Comparison of ENCODE assay signal across 8 mouse cellular contexts in the genomic region with DNA sequence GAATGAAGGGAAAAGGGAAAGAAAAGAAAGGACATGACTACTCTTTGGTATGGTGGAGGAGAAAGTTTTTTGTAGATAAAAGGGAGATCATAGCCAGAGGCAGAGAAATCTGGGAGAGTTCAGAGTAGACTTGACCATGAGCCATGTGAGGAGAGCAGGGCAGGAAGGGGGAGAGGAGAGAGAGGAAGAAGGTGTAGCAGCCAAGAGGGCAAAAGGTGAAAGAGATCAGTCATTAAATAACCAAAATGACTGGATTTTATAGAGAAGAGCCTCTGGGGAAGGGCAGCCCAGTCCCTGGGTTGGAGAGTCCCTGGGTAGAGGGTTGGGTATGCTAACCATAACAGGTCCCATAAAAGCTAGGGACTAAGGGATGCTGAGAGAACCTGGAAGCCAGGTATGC. TPM values are rescaled to one million over a fixed set of nuclear protein-coding genes. Genes with fewer than 3 reads are reported as not detected.
DNase-seq lines count a peak whose midpoint lies in the region; ATAC-seq and TF ChIP-seq lines count a peak whose summit lies in the region.

No protein-coding gene starts in this region.

- peak overlapping the region; percentile 47 for H3K9ac ChIP-seq in CH12.LX (ENCODE audit: insufficient read depth, low read depth)
- peak overlapping the region; percentile 71; the same call in 1 of the 2 replicates for H3K9ac ChIP-seq in hindbrain, embryonic 16.5 days (ENCODE audit: low read depth, low read length)
- H3K9ac ChIP-seq in liver, embryonic 16.5 days (ENCODE audit: low read depth, low read length) = no peak overlapping the region

- ATAC-seq in erythroblast, adult 5-6 weeks (replicated peaks; ENCODE audit: low FRiP score, poor library complexity, severe bottlenecking) = no peak
- no peak for ATAC-seq in hindbrain, embryonic 16.5 days
- no peak for ATAC-seq in liver, embryonic 16.5 days (ENCODE audit: low read depth)

- no peak for TF ChIP-seq CTCF in CH12.LX (conservative IDR thresholded peaks at IDR 0.05 in 1 of 2, IDR thresholded peaks at IDR 0.05 in 1 of 2; ENCODE audit: low read depth in 2 of 2, low read length in 2 of 2)

- H3K4me1 ChIP-seq in erythroblast, embryonic 14.5 days (ENCODE audit: control insufficient read depth) = peaks cover 22% of the 10 kb centered on the region
- H3K4me1 ChIP-seq in CH12.LX (ENCODE audit: control insufficient read depth in 1 of 2, insufficient read depth in 2 of 2) = peaks cover 5 to 22% of the 10 kb centered on the region in 2 experiments; a peak in 3 of 4 replicates
- peaks cover 8% of the 10 kb centered on the region for H3K4me1 ChIP-seq in hindbrain, embryonic 16.5 days (ENCODE audit: control insufficient read depth, insufficient read depth, low read depth, low read length)
- peaks cover 11% of the 10 kb centered on the region for H3K4me1 ChIP-seq in liver, embryonic 16.5 days (ENCODE audit: control insufficient read depth, low read depth, low read length)

- peak overlapping the region; percentile 66 for H3K4me2 ChIP-seq in CH12.LX (ENCODE audit: insufficient read depth, low read depth, poor library complexity, severe bottlenecking)
- peak overlapping the region; percentile 76 for H3K4me2 ChIP-seq in hindbrain, embryonic 16.5 days (ENCODE audit: low read length)
- peak overlapping the region; percentile 88 for H3K4me2 ChIP-seq in liver, embryonic 16.5 days (ENCODE audit: low read depth, low read length)

- TF ChIP-seq EP300 in CH12.LX (IDR thresholded peaks at IDR 0.05; ENCODE audit: low read length) = no peak

- no peak for TF ChIP-seq RAD21 in CH12.LX (IDR thresholded peaks at IDR 0.05; ENCODE audit: low read depth, low read length)

- no peaks in the 10 kb centered on the region for H3K36me3 ChIP-seq in erythroblast, embryonic 14.5 days (ENCODE audit: control insufficient read depth)
- H3K36me3 ChIP-seq in CH12.LX (replicated peaks in 1 of 2; ENCODE audit: control insufficient read depth in 1 of 2, insufficient read depth in 1 of 2, low read length in 1 of 2) = peaks cover 0 to 7% of the 10 kb centered on the region in 2 experiments
- no peaks in the 10 kb centered on the region for H3K36me3 ChIP-seq in hindbrain, embryonic 16.5 days (ENCODE audit: control insufficient read depth, insufficient read depth, low read length)
- H3K36me3 ChIP-seq in liver, embryonic 16.5 days (ENCODE audit: control insufficient read depth, insufficient read depth) = no peaks in the 10 kb centered on the region

- H3K27ac ChIP-seq in CH12.LX (ENCODE audit: insufficient read depth, low read depth) = no peak overlapping the region
- no peak overlapping the region for H3K27ac ChIP-seq in hindbrain, embryonic 16.5 days (ENCODE audit: low read depth, low read length)
- H3K27ac ChIP-seq in liver, embryonic 16.5 days (ENCODE audit: low read length) = no peak overlapping the region

- in situ Hi-C loops in CH12.LX (cut with MboI; ENCODE audit: low pct_ligation_motif_present, low pct_unique_long_range_greater_than_20kb, low sequenced_read_pairs) = no loop called here

- DNase-seq in CH12.LX (ENCODE audit: extremely low read depth) = no peak
- DNase-seq in left cerebral cortex, postnatal 10 days (ENCODE audit: extremely low spot score in 1 of 2, low spot score in 2 of 2) = no peak
- DNase-seq in left cerebral cortex, postnatal 25 days (ENCODE audit: low spot score in 2 of 2) = no peak
- DNase-seq in layer of hippocampus, adult 8-10 months (ENCODE audit: low spot score in 2 of 2) = no peak

- H3K9me3 ChIP-seq in erythroblast, embryonic 14.5 days (ENCODE audit: control insufficient read depth, low read length) = no peaks in the 10 kb centered on the region
- no peaks in the 10 kb centered on the region for H3K9me3 ChIP-seq in CH12.LX (replicated peaks; ENCODE audit: low read length)
- H3K9me3 ChIP-seq in hindbrain, embryonic 16.5 days (ENCODE audit: control insufficient read depth, low read length) = no peaks in the 10 kb centered on the region
- H3K9me3 ChIP-seq in liver, embryonic 16.5 days (replicated peaks; ENCODE audit: control insufficient read depth, low read length) = no peaks in the 10 kb centered on the region

- dilution Hi-C loops in CH12.LX (cut with MboI; ENCODE audit: extremely low pct_ligation_motif_present, extremely low pct_unique_long_range_greater_than_20kb, low sequenced_read_pairs) = no loop called here

- intact Hi-C loops in left cerebral cortex, postnatal 10 days (cut with DNase I) = loop anchor here (5.0 kb wide), 1 partner anchor 119 kb away; no protein-coding TSS in a partner anchor
- intact Hi-C loops in left cerebral cortex, postnatal 25 days (cut with DNase I) = no loop called here

- TF ChIP-seq POLR2A in CH12.LX (IDR thresholded peaks at IDR 0.05; ENCODE audit: low read depth, low read length) = no peak

- peak overlapping the region; percentile 75 for H3K4me3 ChIP-seq in erythroblast, embryonic 14.5 days (replicated peaks)
- peak overlapping the region in 1 of 3 experiments; percentile 79 for H3K4me3 ChIP-seq in CH12.LX (replicated peaks in 1 of 3; ENCODE audit: low read depth in 2 of 3, low read length in 2 of 3, poor library complexity in 1 of 3)
- peak overlapping the region; percentile 63; the same call in 1 of the 2 replicates for H3K4me3 ChIP-seq in hindbrain, embryonic 16.5 days (ENCODE audit: low read length)
- H3K4me3 ChIP-seq in liver, embryonic 16.5 days (ENCODE audit: low read depth, low read length) = no peak overlapping the region; the same call in 1 of the 2 replicates

- peaks cover 7% of the 10 kb centered on the region for H3K27me3 ChIP-seq in erythroblast, embryonic 14.5 days (ENCODE audit: control insufficient read depth)
- no peaks in the 10 kb centered on the region for H3K27me3 ChIP-seq in CH12.LX (replicated peaks)
- no peaks in the 10 kb centered on the region for H3K27me3 ChIP-seq in hindbrain, embryonic 16.5 days (replicated peaks; ENCODE audit: control insufficient read depth, insufficient read depth, low read length)
- no peaks in the 10 kb centered on the region for H3K27me3 ChIP-seq in liver, embryonic 16.5 days (ENCODE audit: control insufficient read depth, insufficient read depth, low read depth, low read length)

- H3K79me2 ChIP-seq in CH12.LX (replicated peaks; ENCODE audit: control insufficient read depth, extremely low read depth, insufficient read depth, poor library complexity, severe bottlenecking) = no peaks in the 10 kb centered on the region

TF ChIP-seq in CH12.LX, 34 proteins besides CTCF, POLR2A, EP300 and RAD21:
- TF ChIP-seq ZMIZ1 (IDR thresholded peaks at IDR 0.05; ENCODE audit: low read depth, low read length) (no peak), KAT2A (IDR thresholded peaks at IDR 0.05; ENCODE audit: insufficient replicate concordance, low read length) (no peak), MAFK (IDR thresholded peaks at IDR 0.05; ENCODE audit: insufficient replicate concordance, low read length) (no peak), SIN3A (IDR thresholded peaks at IDR 0.05; ENCODE audit: low read length) (no peak), JUND (conservative IDR thresholded peaks at IDR 0.05; ENCODE audit: low read depth, low read length) (no peak), PAX5 (IDR thresholded peaks at IDR 0.05; ENCODE audit: low read length) (no peak), NRF1 (IDR thresholded peaks at IDR 0.05; ENCODE audit: low read depth, low read length) (no peak), IRF4 (IDR thresholded peaks at IDR 0.05; ENCODE audit: low read depth, low read length) (no peak), ELF1 (IDR thresholded peaks at IDR 0.05; ENCODE audit: low read depth, low read length) (no peak), HCFC1 (IDR thresholded peaks at IDR 0.05; ENCODE audit: low read depth, low read length) (no peak), ZNF384 (IDR thresholded peaks at IDR 0.05; ENCODE audit: low read depth, low read length) (no peak), JUN (IDR thresholded peaks at IDR 0.05; ENCODE audit: insufficient read depth, low read depth, low read length) (no peak)

RNA-seq across cellular contexts. Expression of a gene that starts 0.9 kb away (rescaled TPM):
- 0.02 and 0.03 TPM in 2 replicates for polyA plus RNA-seq in erythroblast, embryonic 14.5 days (2012)
- 1.3 TPM in 1 of 2 replicates, not detected in the other for total RNA-seq in erythroblast, adult 5-6 weeks (2015; ENCODE audit: low replicate concordance)
- 2.2 and 2.6 TPM in 2 replicates for total RNA-seq in erythroblast, adult 5-6 weeks (2017; ENCODE audit: low replicate concordance)
- total RNA-seq in CH12.LX (2012; rRNA removed) (1.8 and 2.5 TPM in 2 replicates), CH12.LX (2014; rRNA removed) (1.8 and 2.1 TPM in 2 replicates)
- polyA plus RNA-seq in CH12.LX (2012; ENCODE audit: insufficient read length, low read depth) = 1.9 and 2.0 TPM in 2 replicates
- 10.4 and 12.2 TPM in 2 replicates for polyA plus RNA-seq in hindbrain, embryonic 16.5 days (2015; fragmentation: Nextera tagmentation; extraction: Ambion mirVana)
- polyA plus RNA-seq in liver, embryonic 16.5 days (2015; fragmentation: Nextera tagmentation; extraction: Ambion mirVana) = 4.7 and 5.7 TPM in 2 replicates
- 10 to 100 TPM; 14.5 to 16.9 TPM for total RNA-seq in left cerebral cortex, postnatal 10 days (2021)
- 10 to 100 TPM; 17.2 to 19.2 TPM for total RNA-seq in left cerebral cortex, postnatal 25 days (2021)
- 10 to 100 TPM; 19.2 to 24.9 (median 21.6) TPM for total RNA-seq in layer of hippocampus, adult 8-10 months (2022)

Comparison
In these comparisons a context has a peak if more than half of its experiments do, and no peak if none do; other contexts are left out.
1. RNA of a gene that starts 0.9 kb away (total RNA-seq): 19.2 to 24.9 TPM in layer of hippocampus, adult 8-10 months, 17.2 to 19.2 TPM in left cerebral cortex, postnatal 25 days and 14.5 to 16.9 TPM in left cerebral cortex, postnatal 10 days; 1.3 to 2.6 TPM in erythroblast, adult 5-6 weeks and 1.8 to 2.5 TPM in CH12.LX; every median in the first group is over 4 times any median in the second.
2. Peak in every context shown above with its lines, with median percentiles within 50 percentile points of each other: H3K4me2 ChIP-seq.